8 mouse cellular contexts compared by ENCODE assay signal in genomic region chr10:12866971-12867732, GRCm38 (mm10). TPM values are rescaled to one million over a fixed set of nuclear protein-coding genes. Genes with fewer than 3 reads are reported as not detected.
A peak's percentile ranks its signal among the peaks of the same experiment; 100 is the strongest.
DNase-seq lines count a peak whose midpoint lies in the region; ATAC-seq lines count a peak whose summit lies in the region.

No protein-coding gene starts in this region.

- H3K27ac ChIP-seq in intestine, embryonic 16.5 days (ENCODE audit: low read length) = peak overlapping the region; percentile 91
- peak overlapping the region; percentile 96 for H3K27ac ChIP-seq in lung, embryonic 15.5 days
- H3K27ac ChIP-seq in neural tube, embryonic 14.5 days (ENCODE audit: low read depth, low read length) = no peak overlapping the region

- WGBS in intestine, embryonic 16.5 days = 4% methylated on average over 28 of the region's 28 CpGs
- 2% methylated on average over 28 of the region's 28 CpGs for WGBS in lung, embryonic 15.5 days
- 1% methylated on average over 28 of the region's 28 CpGs for WGBS in neural tube, embryonic 14.5 days

- peak overlapping the region; percentile 80 for H3K4me3 ChIP-seq in intestine, embryonic 16.5 days (ENCODE audit: low read length)
- peak overlapping the region; percentile 84 for H3K4me3 ChIP-seq in lung, embryonic 15.5 days
- H3K4me3 ChIP-seq in neural tube, embryonic 14.5 days (ENCODE audit: low read depth, low read length) = peak overlapping the region; percentile 65

- H3K4me2 ChIP-seq in intestine, embryonic 16.5 days (ENCODE audit: low read depth, low read length) = peak overlapping the region; percentile 89
- peak overlapping the region; percentile 90 for H3K4me2 ChIP-seq in lung, embryonic 15.5 days
- H3K4me2 ChIP-seq in neural tube, embryonic 14.5 days (ENCODE audit: low read depth, low read length) = peak overlapping the region; percentile 84

- peaks cover 10% of the 10 kb centered on the region for H3K4me1 ChIP-seq in intestine, embryonic 16.5 days (ENCODE audit: control insufficient read depth, insufficient read depth, low read length)
- H3K4me1 ChIP-seq in lung, embryonic 15.5 days = peaks cover 18% of the 10 kb centered on the region
- H3K4me1 ChIP-seq in neural tube, embryonic 14.5 days (ENCODE audit: control insufficient read depth, insufficient read depth, low read length) = 0 out of 2 replicates have a peak, but pooled peaks cover 8% of the 10 kb centered on the region

- peak overlapping the region; percentile 90 for H3K9ac ChIP-seq in intestine, embryonic 16.5 days (ENCODE audit: low read depth, low read length)
- H3K9ac ChIP-seq in lung, embryonic 15.5 days = peak overlapping the region; percentile 79
- no peak overlapping the region for H3K9ac ChIP-seq in neural tube, embryonic 14.5 days (replicated peaks; ENCODE audit: low read depth, low read length)

- no peaks in the 10 kb centered on the region for H3K27me3 ChIP-seq in intestine, embryonic 16.5 days (replicated peaks; ENCODE audit: control insufficient read depth, insufficient read depth, low read length)
- no peaks in the 10 kb centered on the region for H3K27me3 ChIP-seq in lung, embryonic 15.5 days
- no peaks in the 10 kb centered on the region for H3K27me3 ChIP-seq in neural tube, embryonic 14.5 days (ENCODE audit: control insufficient read depth, insufficient read depth, low read length)

- no peaks in the 10 kb centered on the region for H3K9me3 ChIP-seq in intestine, embryonic 16.5 days (ENCODE audit: control insufficient read depth, low read length)
- no peaks in the 10 kb centered on the region for H3K9me3 ChIP-seq in lung, embryonic 15.5 days
- no peaks in the 10 kb centered on the region for H3K9me3 ChIP-seq in neural tube, embryonic 14.5 days (ENCODE audit: control insufficient read depth, low read length)

- no peak for ATAC-seq in intestine, embryonic 16.5 days
- no peak for ATAC-seq in lung, embryonic 15.5 days (ENCODE audit: borderline replicate concordance, extremely low read depth, low FRiP score, low TSS enrichment)
- peak; percentile 29 for ATAC-seq in neural tube, embryonic 14.5 days (ENCODE audit: low read depth)

- no peaks in the 10 kb centered on the region for H3K36me3 ChIP-seq in intestine, embryonic 16.5 days (ENCODE audit: control insufficient read depth, insufficient read depth, low read length)
- no peaks in the 10 kb centered on the region for H3K36me3 ChIP-seq in lung, embryonic 15.5 days
- H3K36me3 ChIP-seq in neural tube, embryonic 14.5 days (ENCODE audit: control insufficient read depth, insufficient read depth, low read length) = no peaks in the 10 kb centered on the region

- peak; percentile 46 for DNase-seq in ovary, postnatal 36 days (ENCODE audit: low spot score)
- no peak for DNase-seq in ovary, postnatal 10 days (ENCODE audit: low spot score)
- peak; percentile 46 for DNase-seq in cerebellum, adult 9-10 months
- peak; percentile 29 for DNase-seq in gastrocnemius, postnatal 10 days
- no peak for DNase-seq in left cerebral cortex, adult 8-10 months (ENCODE audit: low spot score in 2 of 2)

RNA-seq across cellular contexts. Expression of gene Utrn, which starts 2.0 kb away (rescaled TPM):
- 10 to 100 TPM; 60.0 to 71.8 TPM for total RNA-seq in gastrocnemius, postnatal 10 days (2021)
- polyA plus RNA-seq in intestine, embryonic 16.5 days (2015; fragmentation: Nextera tagmentation; extraction: Ambion mirVana) = 31.2 and 37.4 TPM in 2 replicates
- 62.6 and 78.8 TPM in 2 replicates for polyA plus RNA-seq in lung, embryonic 15.5 days (2015; fragmentation: Nextera tagmentation; extraction: Ambion mirVana)
- polyA plus RNA-seq in neural tube, embryonic 14.5 days (2014; fragmentation: Nextera tagmentation; extraction: Ambion mirVana) = 16.0 and 28.3 TPM in 2 replicates
- 10 to 100 TPM; 69.4 to 88.4 (median 77.1) TPM for total RNA-seq in left cerebral cortex, adult 8-10 months (2022)

Comparison
In these comparisons a context has a peak if more than half of its experiments do, and no peak if none do; other contexts are left out.
1. DNase-seq: peak in ovary, postnatal 36 days (single experiment), cerebellum, adult 9-10 months (single experiment) and gastrocnemius, postnatal 10 days (single experiment); none in ovary, postnatal 10 days (single experiment) and left cerebral cortex, adult 8-10 months (0 of 2).
2. Peak in every context shown above with its lines, with median percentiles within 50 percentile points of each other: H3K4me2 ChIP-seq and H3K4me3 ChIP-seq.